Mouse (Mus musculus) monocyte, adult 2 months (primary cell): ENCODE data around the gene Yif1b.
"Not testable (repeated sequence)": the region's sequence is repeated elsewhere in the genome, so short reads cannot be mapped to it uniquely, and the experiment has no call there.

Experiments used
- DNase-seq, 2 experiments: peaks; one replicate each; pipeline ENCODE4 v3.0.0; 2022; ENCODE audit warnings: low spot score in 2 of 2, low read depth in 1 of 2

Yif1b gene

DNA sequence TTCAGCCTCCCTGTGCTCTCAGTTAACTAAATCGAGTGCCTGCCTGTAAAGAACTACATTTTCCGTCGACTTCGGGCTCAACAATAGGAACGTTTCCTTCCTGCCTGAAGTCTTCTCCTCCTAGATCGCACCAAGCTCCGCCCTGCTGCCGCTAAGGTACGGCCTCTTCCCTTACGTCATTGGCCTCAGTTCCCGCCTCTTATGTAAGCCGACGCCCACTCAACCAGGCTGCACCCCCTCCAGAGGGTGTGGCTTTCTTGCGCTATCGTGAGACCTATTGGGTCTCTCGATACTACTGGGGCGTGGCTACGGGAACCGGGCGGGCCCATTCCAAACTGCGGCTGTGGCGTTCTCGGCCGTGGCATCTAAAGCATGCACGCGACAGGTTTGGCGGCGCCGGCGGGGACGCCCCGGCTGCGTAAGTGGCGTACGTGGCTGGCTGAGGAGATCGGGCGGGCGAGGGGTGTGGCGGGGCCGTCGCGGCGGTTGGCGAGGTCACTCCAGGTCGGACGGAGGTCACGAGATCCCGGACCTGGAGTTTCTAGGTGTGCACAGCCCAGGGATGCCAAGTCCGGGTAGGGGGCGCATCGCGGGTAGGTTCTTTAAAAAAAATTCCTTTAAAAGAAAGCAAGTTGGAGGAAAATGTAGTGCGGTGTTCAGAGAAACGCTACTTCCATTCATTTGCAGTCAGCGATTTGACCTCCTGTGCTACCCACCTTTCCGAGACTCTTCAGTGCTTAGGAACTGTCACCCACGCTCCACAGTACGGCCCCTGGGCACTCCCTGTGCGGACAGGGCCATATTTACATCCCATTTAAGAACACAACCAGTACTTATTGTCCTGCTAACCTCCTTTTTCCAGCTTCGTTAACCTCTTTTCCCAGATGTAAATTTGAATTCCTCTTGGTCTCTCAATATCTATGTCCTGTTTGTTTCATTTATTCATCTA, at the start of gene Yif1b:
Gene Yif1b, plus strand, starts transcription at position 311 of the 949 bp plus-strand sequence.
- DNase-seq = peak; percentile 93 to 97

DNA sequence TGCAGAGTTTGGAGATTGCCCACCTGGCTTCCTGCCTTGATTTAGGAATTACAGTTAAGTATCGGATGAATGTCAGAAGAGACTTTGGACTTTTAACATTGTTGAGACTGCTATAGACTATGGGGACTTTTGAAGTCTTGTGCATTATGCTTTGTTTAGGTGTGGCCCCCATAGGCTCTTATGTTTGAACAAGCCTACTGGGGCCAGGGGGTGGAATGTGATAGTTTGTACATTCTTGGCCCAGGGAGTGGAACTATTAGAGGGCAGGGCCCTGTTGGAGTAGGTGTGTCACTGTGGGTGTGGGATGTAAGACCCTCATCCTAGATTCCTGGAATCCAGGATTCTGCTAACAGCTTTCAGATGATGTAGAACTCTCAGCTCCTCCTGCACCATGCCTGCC, 43.9 kb upstream of the Yif1b start:
- not testable (repeated sequence) for DNase-seq

DNA sequence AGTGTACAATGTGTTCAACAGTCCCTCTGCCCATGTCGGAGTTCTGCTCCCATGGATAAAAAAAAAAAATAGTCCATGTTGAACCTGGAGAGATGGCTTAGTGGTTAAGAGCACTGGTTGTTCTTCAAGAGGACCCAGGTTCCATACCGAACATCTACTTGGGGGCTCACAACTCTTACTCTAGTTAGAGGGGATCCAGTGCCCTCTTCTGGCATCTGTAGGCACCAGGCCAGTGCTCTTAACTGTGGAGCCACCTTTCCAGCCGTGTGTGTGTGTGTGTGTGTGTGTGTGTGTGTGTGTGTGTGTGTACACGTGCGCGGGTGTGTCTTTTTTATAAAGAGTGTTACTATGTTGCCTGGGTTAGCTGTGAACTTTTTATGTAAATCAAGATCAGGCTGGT, 35.6 kb upstream of the Yif1b start:
- no peak for DNase-seq

DNA sequence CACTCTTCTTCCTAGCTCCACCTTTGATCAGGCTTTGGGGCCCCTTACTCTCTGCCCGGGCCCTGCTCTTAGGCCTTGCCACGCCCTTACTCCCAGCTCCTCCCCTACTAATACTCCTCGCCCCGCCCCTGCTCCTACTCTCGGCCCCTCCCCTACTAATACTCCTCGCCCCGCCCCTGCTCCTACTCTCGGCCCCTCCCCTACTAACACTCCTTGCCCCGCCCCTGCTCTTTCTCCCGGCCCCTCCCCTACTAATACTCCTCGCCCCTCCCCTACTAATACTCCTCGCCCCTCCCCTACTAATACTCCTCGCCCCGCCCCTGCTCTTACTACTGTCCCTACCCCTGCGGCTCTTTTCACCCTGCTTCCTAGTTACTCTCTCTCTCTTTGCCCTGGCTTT, 27.1 kb upstream of the Yif1b start:
- DNase-seq = peak in 1 of 2 experiments; percentile 15

DNA sequence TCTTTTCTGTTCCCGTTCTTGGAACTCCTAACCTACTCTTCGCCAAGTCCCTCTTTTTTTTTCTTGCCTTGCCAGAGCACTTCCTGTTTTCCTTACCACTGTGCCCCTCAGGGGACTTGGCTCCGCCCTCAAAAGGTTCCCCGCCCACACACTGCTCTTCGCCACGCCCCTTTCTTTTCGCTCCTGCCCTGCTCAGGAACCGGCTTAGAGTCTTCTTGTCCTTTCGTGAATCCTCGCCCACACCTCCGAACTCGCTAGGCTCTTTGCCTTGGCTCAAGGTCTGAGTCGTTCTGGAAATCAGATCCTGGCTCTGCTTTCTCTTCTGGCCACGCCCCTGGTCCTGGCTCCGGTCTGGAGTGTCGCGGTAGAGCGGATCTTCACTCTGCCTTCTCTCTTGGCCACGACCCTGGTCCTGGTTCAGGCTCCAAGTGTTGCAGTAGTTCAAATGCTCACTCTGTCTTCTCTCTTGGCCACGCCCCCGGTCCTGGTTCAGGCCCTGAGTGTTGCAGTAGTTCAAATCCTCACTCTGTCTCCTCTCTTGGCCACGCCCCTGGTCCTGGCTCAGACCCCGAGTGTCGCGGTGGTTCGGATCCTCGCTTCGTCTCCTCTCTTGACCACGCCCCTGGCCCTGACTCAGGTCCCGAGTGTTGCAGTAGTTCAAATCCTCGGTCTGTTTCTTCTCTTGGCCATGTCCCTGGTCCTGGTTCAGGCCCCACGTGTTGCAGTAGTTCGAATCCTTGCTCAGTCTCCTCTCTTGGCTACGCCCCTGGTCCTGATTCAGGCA, 26.5 kb upstream of the Yif1b start:
- peak; percentile 80 to 92 for DNase-seq

DNA sequence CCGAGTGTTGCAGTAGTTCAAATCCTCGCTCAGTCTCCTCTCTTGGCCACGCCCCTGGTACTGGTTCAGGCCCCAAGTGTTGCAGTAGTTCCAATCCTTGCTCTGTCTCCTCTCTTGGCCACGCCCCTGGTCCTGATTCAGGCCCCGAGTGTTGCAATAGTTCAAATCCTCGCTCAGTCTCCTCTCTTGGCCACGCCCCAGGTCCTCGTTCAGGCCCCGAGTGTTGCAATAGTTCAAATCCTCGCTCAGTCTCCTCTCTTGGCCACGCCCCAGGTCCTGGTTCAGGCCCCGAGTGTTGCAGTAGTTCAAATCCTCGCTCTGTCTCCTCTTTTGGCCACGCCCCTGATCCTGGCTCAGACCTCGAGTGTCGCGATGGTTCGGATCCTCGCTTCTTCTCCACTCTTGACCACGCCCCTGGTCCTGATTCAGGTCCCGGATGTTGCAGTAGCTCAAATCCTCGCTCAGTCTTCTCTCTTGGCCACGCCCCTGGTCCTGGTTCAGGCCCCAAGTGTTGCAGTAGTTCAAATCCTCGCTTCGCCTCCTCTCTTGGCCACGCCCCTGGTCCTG, 25.8 kb upstream of the Yif1b start:
- DNase-seq = no peak

DNA sequence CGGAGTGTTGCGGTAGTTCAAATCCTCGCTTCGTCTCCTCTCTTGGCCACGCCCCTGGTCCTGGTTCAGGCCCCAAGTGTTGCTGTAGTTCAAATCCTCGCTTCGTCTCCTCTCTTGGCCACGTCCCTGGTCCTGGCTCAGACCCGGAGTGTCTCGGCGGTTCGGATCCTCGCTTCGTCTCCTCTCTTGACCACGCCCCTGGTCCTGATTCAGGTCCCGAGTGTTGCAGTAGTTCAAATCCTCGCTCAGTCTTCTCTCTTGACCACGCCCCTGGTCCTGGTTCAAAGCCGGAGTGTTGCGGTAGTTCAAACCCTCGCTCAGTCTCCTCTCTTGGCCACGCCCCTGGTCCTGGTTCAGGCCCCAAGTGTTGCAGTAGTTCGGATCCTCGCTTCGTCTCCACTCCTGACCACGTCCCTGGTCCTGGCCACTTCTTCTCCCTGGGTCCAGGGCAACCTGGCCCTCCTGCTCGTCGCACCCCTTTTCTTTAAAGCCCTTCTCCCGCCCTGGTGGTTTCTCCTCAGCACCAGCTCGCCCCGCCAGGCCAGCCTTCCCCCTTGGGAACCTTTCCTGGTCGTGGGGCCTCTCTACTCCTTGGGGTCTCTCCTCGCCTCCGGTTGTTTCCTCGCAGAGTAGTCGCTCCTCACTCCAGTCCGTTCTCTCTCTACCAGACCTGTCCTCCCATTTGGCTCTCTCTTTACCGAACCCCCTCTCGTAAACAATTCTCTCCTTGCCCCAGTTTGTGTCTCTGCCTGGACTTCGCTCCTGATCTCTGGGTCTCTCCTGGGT, 25.2 kb upstream of the Yif1b start:
- not testable (repeated sequence) for DNase-seq

DNA sequence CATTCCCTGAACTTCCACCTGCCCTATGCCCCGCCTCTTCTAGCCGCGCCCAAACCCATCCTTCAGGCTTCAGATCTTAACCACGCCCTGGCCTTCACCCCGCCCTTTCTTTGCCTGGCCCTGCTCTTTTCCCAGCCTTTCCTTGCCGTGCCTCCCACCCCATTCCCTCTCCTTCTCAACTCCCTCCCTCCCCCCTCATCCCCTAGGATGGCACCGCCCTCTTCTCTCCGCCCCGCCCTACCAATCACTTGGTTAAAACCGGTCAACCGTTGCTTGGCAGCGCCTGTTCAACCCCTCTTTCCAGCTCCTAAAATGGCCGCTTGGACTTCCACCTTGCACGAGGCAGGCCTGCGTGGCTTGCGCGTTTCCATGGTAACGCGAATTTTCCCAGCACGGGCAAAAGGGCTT, 24.4 kb upstream of the Yif1b start, which contains the start of gene Catsperg1:
Gene Catsperg1, minus strand, starts transcription at position 361 of the 408 bp plus-strand sequence.
- DNase-seq = no peak

DNA sequence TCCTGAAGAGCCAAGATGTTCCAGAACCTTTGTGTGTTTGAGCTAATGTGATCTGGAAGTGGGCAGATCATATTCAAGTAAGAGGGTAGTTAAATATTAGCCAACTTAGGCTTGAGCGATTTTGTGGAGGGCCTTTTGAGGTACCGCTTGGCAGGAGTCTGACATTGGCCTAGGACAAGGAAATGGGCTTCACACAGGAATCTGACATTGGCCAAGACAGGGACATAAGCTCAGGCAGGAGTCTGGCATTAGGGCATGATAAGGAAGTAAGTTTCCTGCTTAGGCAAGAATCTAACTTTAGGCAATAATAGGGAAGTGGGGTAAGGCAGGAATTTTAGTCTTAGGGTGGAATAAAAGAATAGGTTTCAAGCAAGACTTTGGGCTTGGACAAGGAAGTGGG, 23.9 kb upstream of the Yif1b start:
- DNase-seq = no peak

DNA sequence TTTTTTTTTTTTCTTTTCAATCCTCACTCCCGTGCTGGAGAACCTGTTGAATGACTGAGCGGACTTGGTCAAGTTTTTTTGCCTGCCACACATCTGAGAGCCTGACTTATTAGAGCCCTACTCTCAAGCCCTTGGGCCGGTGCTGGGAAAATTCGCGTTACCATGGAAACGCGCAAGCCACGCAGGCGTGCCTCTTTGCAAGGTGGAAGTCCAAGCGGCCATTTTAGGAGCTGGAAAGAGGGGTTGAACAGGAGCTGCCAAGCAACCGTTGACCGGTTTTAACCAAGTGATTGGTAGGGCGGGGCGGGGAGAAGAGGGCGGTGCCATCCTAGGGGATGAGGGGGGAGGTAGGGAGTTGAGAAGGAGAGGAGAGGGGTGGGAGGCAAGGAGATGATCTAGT, 23.3 kb upstream of the Yif1b start:
- DNase-seq = no peak

DNA sequence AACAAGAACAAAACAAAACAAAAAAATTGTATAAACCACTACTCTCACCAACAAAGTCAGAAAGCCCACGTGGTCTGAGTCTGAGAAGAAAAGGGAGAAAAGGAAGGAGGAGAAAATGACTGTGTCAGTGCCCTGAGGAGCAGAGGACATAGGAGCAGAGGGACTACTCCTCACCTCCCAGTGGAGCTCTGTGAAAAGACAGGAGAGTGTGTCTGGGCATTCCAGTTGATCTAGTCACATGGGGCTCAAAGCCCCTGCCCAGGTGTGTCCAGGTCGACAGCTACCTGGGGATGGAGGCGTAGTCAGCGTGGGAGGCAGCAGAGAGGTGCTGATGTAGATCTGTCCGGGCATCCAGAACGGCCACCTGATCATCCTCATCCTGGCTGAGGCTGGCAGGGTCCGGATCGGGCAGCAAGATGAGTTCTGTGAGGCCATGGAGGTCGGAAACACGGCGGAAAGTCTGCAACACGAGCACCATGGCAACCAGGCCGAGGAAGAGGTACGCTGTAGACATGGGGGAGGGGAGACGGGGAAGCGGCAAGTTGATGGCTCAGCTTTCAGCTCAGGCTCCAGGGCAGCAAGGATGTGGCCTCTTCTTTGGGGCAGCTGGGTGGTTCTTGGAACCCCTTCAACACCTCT, 13.3 kb upstream of the Yif1b start:
- DNase-seq = no peak

DNA sequence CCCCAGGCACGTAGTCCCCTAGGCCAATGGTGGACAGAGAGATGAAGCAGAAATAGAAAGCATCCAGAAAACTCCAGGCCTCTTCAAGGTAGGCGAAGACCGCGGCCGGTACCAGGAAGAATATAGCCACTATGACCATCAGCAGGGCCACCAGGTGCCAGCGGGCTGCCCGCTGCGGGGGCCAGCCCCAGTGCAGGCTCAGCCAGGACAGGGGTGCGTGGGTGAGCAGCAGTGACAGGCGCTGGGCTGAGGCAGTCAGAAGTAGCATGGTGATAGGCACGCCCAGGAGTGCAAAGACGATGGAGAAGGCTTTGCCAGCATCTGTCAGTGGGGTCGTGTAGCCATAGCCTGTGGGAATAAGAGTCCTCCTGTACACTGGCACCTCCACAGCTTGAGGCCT, 12.6 kb upstream of the Yif1b start:
- no peak for DNase-seq

DNA sequence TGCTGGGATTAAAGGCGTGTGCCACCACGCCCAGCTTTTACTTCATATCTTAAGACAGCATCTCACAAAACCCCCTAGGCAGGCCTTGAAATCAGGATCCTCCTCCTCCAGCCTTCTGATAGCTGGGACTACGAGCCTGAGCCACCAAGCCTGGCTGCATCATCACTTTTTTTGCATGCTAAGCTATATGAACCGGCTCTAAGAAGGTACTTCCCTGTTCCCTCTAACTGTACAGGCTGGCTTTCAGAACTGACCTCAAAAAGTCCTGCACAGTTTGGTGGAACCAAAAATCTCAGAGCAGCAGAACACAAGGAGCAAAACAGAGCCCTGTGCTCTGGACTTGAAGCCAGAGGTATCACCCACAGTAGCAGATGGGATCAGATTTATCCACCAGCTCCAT, 9.9 kb upstream of the Yif1b start:
- no peak for DNase-seq

DNA sequence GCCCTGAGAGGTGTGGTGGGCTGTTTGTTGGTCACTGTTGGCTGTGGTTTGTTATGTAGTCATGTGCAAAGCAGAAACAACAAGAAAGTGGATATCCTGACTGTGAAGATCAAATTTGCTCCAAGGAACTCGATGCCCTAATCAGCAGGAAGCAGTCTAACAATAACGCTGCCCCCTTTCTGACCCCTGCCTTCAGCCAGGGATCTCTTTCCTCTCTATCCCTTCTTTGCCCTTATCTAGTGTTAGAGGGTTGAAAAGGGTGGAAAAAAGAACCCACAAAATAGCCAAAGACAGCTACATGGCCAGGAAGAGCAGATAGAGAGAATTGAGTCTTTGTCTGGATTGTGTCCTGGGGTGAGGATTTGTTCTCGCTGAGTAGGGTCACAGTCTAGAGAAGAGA, 7.6 kb upstream of the Yif1b start:
- no peak for DNase-seq

DNA sequence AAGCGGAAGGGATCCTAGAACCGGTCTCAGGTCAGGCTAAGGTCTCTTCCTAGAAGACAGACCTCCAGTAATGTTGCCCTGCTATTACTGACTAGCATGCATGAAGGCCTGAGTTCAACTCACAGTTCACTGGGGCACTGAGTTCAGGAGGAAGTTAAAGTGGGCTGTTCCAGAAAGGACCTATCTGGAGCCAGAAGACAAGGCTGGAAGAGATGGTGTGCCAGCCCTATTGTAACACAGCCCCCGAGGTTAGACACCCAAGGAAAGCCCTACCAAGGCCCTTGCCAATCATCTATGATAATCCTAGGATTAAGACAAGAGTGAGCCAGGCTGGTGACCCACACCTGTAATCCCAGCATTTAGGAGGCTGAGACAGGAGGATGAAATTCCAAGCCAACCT, 6.6 kb upstream of the Yif1b start:
- DNase-seq = no peak

DNA sequence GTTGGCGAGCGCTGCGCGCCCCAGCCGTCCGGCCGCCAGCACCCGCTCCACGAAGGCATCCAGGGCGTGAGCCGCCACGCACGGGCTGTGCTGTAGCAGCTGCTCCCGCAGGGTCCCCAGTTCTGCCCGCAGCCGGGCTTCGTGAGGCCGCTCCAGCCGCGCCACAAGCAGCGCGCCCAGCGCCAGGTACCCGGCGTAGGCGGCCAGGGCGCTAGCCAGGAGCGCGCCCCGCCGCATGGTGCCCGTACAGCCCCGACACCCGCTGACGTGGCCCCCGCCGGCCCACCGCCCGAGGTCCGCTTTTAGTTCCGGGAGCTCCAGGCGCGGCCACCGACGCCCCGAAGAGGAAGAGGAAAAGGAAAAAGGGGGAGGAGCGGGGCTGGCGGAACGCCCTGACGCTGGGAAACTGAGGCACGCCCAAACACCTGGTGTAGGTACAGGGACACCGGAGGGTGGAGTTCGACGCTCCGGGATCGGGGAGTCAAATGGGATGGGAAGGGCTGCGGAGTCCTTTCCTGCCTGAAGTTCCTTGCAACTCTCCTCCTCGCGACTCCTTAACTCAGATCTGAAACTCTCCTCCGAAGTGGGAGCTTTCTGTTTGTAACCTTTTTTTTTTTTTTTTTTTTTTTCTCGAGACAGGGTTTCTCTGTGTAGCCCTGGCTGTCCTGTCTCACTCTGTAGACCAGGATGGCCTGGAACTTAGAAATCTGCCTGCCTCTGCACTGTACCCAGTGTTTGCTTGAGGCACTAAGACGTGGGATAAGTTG, 5.7 kb upstream of the Yif1b start, which contains the start of gene Kcnk6:
Gene Kcnk6, minus strand, starts transcription at position 269 of the 767 bp plus-strand sequence.
- DNase-seq = peak in 1 of 2 experiments; percentile 32

DNA sequence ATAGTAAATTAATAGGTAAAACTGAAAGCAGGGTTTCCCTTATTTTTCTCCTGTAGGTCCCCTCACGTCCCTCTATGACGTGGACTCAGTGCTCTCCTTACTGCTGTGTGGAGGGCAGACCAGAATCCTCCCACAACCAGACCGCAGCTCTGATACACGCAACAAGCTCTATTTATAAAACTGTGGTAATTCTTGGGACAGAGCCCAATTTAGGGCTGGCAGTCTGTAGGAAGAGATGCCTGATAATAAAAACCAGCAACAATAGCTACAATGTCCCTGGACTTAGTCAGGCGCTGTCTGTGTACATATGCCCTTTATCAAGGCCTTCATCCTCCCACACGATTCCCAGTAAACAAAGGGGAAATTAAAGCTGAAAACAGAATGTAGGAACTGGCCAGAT, 4.4 kb upstream of the Yif1b start:
- DNase-seq = no peak

DNA sequence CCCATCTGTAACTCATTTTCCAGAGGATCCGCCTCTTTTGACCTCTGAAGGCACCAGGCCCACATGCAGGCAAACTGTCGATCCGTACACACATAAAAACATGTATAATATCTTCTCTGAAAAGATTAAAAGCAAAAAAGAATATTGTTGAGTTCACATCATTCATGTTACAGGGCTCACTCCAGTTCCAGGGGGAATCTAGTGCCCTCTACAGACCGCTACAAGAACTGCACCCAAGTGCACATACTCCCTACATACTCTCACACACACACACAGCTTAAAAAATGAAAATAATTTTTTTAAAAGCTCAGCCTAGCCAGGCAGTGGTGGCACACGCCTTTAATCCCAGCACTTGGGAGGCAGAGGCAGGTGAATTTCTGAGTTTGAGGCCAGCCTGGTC, 3.5 kb upstream of the Yif1b start:
- no peak for DNase-seq

DNA sequence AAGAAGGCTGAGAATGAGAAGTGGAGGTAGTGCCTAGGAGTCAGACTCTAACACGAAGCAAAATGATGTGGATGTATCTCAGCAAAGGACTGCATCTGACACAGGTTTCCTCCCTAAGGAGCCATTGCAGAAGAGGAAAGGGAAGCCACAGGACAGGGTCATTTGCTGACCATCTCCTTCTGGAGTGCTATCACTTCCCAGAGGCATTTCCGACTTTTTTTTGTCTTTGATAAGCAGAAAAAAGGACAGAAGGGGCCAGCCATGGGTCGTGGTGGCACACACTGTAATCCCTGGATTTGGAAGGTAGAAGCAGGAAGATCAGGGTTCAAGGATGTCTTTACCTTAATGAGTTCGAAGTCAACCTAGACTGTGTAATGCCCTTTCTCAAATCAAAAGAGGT, 1.5 kb upstream of the Yif1b start:
- DNase-seq = no peak

DNA sequence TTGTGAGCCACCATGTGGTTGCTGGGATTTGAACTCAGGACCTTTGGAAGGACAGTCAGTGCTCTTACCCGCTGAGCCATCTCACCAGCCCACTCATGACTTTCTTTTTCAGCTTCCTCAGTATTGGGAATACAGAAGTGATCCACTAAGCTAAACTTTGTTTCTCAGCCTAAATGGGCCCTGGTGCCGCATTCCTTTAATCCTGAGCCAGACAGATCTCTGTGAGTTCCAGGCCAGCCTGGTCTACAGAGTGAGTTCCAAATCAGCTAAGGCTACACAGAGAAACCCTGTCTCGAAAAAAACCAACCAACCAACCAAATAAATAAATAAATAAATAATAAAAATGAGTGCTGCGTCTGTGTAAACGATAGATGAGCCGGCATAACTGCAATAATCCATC, 533 bp upstream of the Yif1b start:
- DNase-seq = not testable (repeated sequence)
